Mouse (Mus musculus): ENCODE measurements at regions not wholly inside any gene's neighbourhood (a gene's known extent, or its start where the extent isn't known, plus 50 kb on each side); places are given as distances from the start of the nearest gene placed in this dataset.

DNA sequence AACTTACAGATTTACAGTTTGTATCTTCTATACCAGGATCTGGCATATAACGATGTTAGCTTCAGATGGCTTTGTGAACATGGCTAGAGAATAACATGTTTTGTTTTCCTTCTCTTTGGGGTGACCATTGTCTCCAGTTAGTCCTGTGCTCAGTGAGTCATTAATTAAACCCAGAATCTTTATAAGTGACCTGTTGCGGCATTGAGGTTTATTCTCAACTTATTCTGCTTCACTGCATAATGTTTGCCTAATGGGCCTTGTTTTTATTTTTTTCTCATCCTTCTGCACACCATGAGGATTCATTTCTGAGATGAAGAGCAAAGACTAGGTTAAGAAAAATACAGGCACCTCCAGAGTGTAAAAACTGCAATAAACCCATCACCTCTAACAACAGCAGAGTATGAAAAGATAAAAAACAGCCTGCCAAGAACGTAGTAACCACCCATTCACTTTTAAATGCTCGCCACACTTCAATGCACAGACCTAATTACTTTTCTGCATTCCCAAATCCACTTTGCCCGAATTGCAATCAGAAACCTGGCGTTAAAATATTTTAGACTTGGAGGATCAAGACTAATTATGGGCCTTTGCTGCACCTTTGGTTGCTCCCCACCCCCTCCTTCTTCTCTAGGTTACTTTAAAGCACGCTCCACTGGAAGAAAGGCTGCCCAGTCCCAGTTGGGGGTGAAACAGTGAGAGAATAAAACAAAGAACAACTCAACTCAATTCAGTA is 381.5 kb upstream of the Nr2f1 start:
- TF ChIP-seq CTCF (IDR thresholded peaks at IDR 0.05) (no peak), EP300 (IDR thresholded peaks at IDR 0.05) (no peak)
